Mouse (Mus musculus): Measurements from ENCODE around the gene Pnkp. TPM values are rescaled to one million over a fixed set of nuclear protein-coding genes. Genes with fewer than 3 reads are reported as not detected.

Gene Pnkp
- polyA plus RNA-seq, 1 experiment: 42.3 TPM

GRCm38 (mm10) chr7:44824872-44825271 is 32.1 kb upstream of the Pnkp start:
- DNase-seq (ENCODE audit: extremely low spot score in 1 of 2, low spot score in 1 of 2): peak in 1 of 2 experiments; percentile 90

GRCm38 (mm10) chr7:44826771-44827170 is 30.2 kb upstream of the Pnkp start:
- no peak for DNase-seq (ENCODE audit: extremely low spot score in 1 of 2, low spot score in 1 of 2)

GRCm38 (mm10) chr7:44828706-44829105 is 28.2 kb upstream of the Pnkp start:
- no peak for DNase-seq (ENCODE audit: extremely low spot score in 1 of 2, low spot score in 1 of 2)

GRCm38 (mm10) chr7:44832763-44833162 is 24.2 kb upstream of the Pnkp start:
- DNase-seq (ENCODE audit: extremely low spot score in 1 of 2, low spot score in 1 of 2): no peak

GRCm38 (mm10) chr7:44835373-44836015 is 21.4 kb upstream of the Pnkp start:
- DNase-seq (ENCODE audit: extremely low spot score in 1 of 2, low spot score in 1 of 2): no peak

- no peak for DNase-seq (ENCODE audit: extremely low spot score in 1 of 2, low spot score in 1 of 2)
Observed at GRCm38 (mm10) chr7:44836016-44836404, 20.9 kb upstream of the Pnkp start.

- no peak for DNase-seq (ENCODE audit: extremely low spot score in 1 of 2, low spot score in 1 of 2)
Observed at GRCm38 (mm10) chr7:44836423-44837053, 20.4 kb upstream of the Pnkp start.

GRCm38 (mm10) chr7:44838073-44838472 is 18.9 kb upstream of the Pnkp start:
- no peak for DNase-seq (ENCODE audit: extremely low spot score in 1 of 2, low spot score in 1 of 2)

GRCm38 (mm10) chr7:44839171-44839490 is 17.8 kb upstream of the Pnkp start:
- no peak for DNase-seq (ENCODE audit: extremely low spot score in 1 of 2, low spot score in 1 of 2)

GRCm38 (mm10) chr7:44839491-44840191 is 17.3 kb upstream of the Pnkp start:
- peak in 1 of 2 experiments; percentile 57 for DNase-seq (ENCODE audit: extremely low spot score in 1 of 2, low spot score in 1 of 2)

GRCm38 (mm10) chr7:44840426-44840825 is 16.5 kb upstream of the Pnkp start:
- DNase-seq (ENCODE audit: extremely low spot score in 1 of 2, low spot score in 1 of 2): no peak

GRCm38 (mm10) chr7:44841825-44842463 is 15.0 kb upstream of the Pnkp start:
- DNase-seq (ENCODE audit: extremely low spot score in 1 of 2, low spot score in 1 of 2): no peak

GRCm38 (mm10) chr7:44845006-44845405 is 11.9 kb upstream of the Pnkp start:
- DNase-seq (ENCODE audit: extremely low spot score in 1 of 2, low spot score in 1 of 2): no peak

GRCm38 (mm10) chr7:44846804-44847203 is 10.1 kb upstream of the Pnkp start:
- no peak for DNase-seq (ENCODE audit: extremely low spot score in 1 of 2, low spot score in 1 of 2)

GRCm38 (mm10) chr7:44847772-44848171 is 9.2 kb upstream of the Pnkp start:
- DNase-seq (ENCODE audit: extremely low spot score in 1 of 2, low spot score in 1 of 2): no peak

- peak; percentile 100 for DNase-seq (ENCODE audit: extremely low spot score in 1 of 2, low spot score in 1 of 2)
Observed at GRCm38 (mm10) chr7:44848561-44849415, 8.2 kb upstream of the Pnkp start, which contains the start of the genes Akt1s1 and Tbc1d17. Gene Akt1s1 (plus strand): TSS chr7:44848991. Gene Tbc1d17 (minus strand): TSS chr7:44849079.

GRCm38 (mm10) chr7:44849416-44850111 is 7.4 kb upstream of the Pnkp start:
- DNase-seq (ENCODE audit: extremely low spot score in 1 of 2, low spot score in 1 of 2): peak; percentile 92

- DNase-seq (ENCODE audit: extremely low spot score in 1 of 2, low spot score in 1 of 2): peak in 1 of 2 experiments; percentile 76
Observed at GRCm38 (mm10) chr7:44850146-44850545, 6.8 kb upstream of the Pnkp start.

GRCm38 (mm10) chr7:44850789-44851624 is 5.9 kb upstream of the Pnkp start:
- no peak for DNase-seq (ENCODE audit: extremely low spot score in 1 of 2, low spot score in 1 of 2)
